Mouse (Mus musculus): Measurements from ENCODE around the gene Fbxo33. TPM values are rescaled to one million over a fixed set of nuclear protein-coding genes. Genes with fewer than 3 reads are reported as not detected.

Gene Fbxo33
- polyA plus RNA-seq, 1 experiment from 2014 or later, result 9.4 TPM

GRCm38 (mm10) chr12:59218640-59219321 lies 744 bp downstream of the Fbxo33 start:
- peak; percentile 5 for ATAC-seq (ENCODE audit: low FRiP score, low read depth)
- H3K27ac ChIP-seq (replicated peaks), result peak overlapping the region; percentile 93
- under 1% methylated on average over 57 of the region's 69 CpGs for WGBS
- H3K27me3 ChIP-seq, result no peaks in the 10 kb centered on the region
- H3K36me3 ChIP-seq, result no peaks in the 10 kb centered on the region
- H3K4me1 ChIP-seq, result peaks cover 21% of the 10 kb centered on the region
- peak overlapping the region; percentile 74 for H3K4me2 ChIP-seq (replicated peaks)
- peak overlapping the region; percentile 97 for H3K4me3 ChIP-seq
- H3K9ac ChIP-seq (replicated peaks), result peak overlapping the region; percentile 92
- H3K9me3 ChIP-seq, result no peaks in the 10 kb centered on the region

- Histone ChIP-seq H3K27me3 (no peaks in the 10 kb centered on the region), H3K4me1 (peaks cover 21% of the 10 kb centered on the region), H3K4me3 (peak overlapping the region; percentile 97; the same call in 1 of the 2 replicates), H3K9me3 (no peaks in the 10 kb centered on the region), H3K27ac (replicated peaks) (no peak overlapping the region), H3K9ac (replicated peaks) (no peak overlapping the region; the same call in 1 of the 2 replicates), H3K4me2 (replicated peaks) (peak overlapping the region; percentile 74), H3K36me3 (no peaks in the 10 kb centered on the region)
- WGBS, result 81% methylated on average over 3 of the region's 3 CpGs
- ATAC-seq (ENCODE audit: low FRiP score, low read depth), result no peak
Measured at GRCm38 (mm10) chr12:59217331-59217730, 2.2 kb downstream of the Fbxo33 start.

GRCm38 (mm10) chr12:59216676-59217266 lies 2.8 kb downstream of the Fbxo33 start:
- H3K4me3 ChIP-seq, result no peak overlapping the region
- 0 out of 2 replicates have a peak overlapping the region, but pooled peaks have one; percentile 74 for H3K4me2 ChIP-seq (replicated peaks)
- H3K9ac ChIP-seq (replicated peaks), result no peak overlapping the region
- no peak for ATAC-seq (ENCODE audit: low FRiP score, low read depth)
- no peaks in the 10 kb centered on the region for H3K9me3 ChIP-seq
- peaks cover 21% of the 10 kb centered on the region for H3K4me1 ChIP-seq
- 87% methylated on average over 6 of the region's 6 CpGs for WGBS
- no peaks in the 10 kb centered on the region for H3K27me3 ChIP-seq
- 0 out of 2 replicates have a peak, but pooled peaks cover 5% of the 10 kb centered on the region for H3K36me3 ChIP-seq
- no peak overlapping the region for H3K27ac ChIP-seq (replicated peaks)

- Histone ChIP-seq H3K9ac (replicated peaks) (no peak overlapping the region), H3K9me3 (no peaks in the 10 kb centered on the region), H3K4me2 (replicated peaks) (no peak overlapping the region), H3K36me3 (peaks cover 11% of the 10 kb centered on the region), H3K4me1 (peaks cover 21% of the 10 kb centered on the region), H3K4me3 (no peak overlapping the region), H3K27me3 (no peaks in the 10 kb centered on the region), H3K27ac (replicated peaks) (no peak overlapping the region)
- ATAC-seq (ENCODE audit: low FRiP score, low read depth), result no peak
- WGBS, result 93% methylated on average over 4 of the region's 4 CpGs
Measured at GRCm38 (mm10) chr12:59216176-59216575, 3.3 kb downstream of the Fbxo33 start.

- Histone ChIP-seq H3K27me3 (no peaks in the 10 kb centered on the region), H3K4me3 (no peak overlapping the region), H3K27ac (replicated peaks) (no peak overlapping the region), H3K36me3 (peaks cover 40% of the 10 kb centered on the region), H3K9me3 (0 out of 2 replicates have a peak, but pooled peaks cover 3% of the 10 kb centered on the region), H3K4me2 (replicated peaks) (no peak overlapping the region), H3K4me1 (no peaks in the 10 kb centered on the region), H3K9ac (replicated peaks) (no peak overlapping the region)
- ATAC-seq (ENCODE audit: low FRiP score, low read depth), result no peak
- 100% methylated on average over 1 of the region's 1 CpGs for WGBS
Measured at GRCm38 (mm10) chr12:59207814-59208213, 11.7 kb downstream of the Fbxo33 start.

- ATAC-seq (ENCODE audit: low FRiP score, low read depth), result no peak
- Histone ChIP-seq H3K36me3 (peaks cover 42% of the 10 kb centered on the region), H3K4me1 (no peaks in the 10 kb centered on the region), H3K27me3 (no peaks in the 10 kb centered on the region), H3K9me3 (0 out of 2 replicates have a peak, but pooled peaks cover 3% of the 10 kb centered on the region), H3K4me3 (no peak overlapping the region), H3K4me2 (replicated peaks) (no peak overlapping the region), H3K27ac (replicated peaks) (no peak overlapping the region), H3K9ac (replicated peaks) (no peak overlapping the region)
- 95% methylated on average over 3 of the region's 3 CpGs for WGBS
Measured at GRCm38 (mm10) chr12:59207000-59207390, 12.5 kb downstream of the Fbxo33 start.

- Histone ChIP-seq H3K4me1 (no peaks in the 10 kb centered on the region), H3K27ac (replicated peaks) (no peak overlapping the region), H3K27me3 (no peaks in the 10 kb centered on the region), H3K9me3 (0 out of 2 replicates have a peak, but pooled peaks cover 3% of the 10 kb centered on the region), H3K36me3 (peaks cover 36% of the 10 kb centered on the region), H3K4me3 (no peak overlapping the region), H3K9ac (replicated peaks) (no peak overlapping the region), H3K4me2 (replicated peaks) (no peak overlapping the region)
- ATAC-seq (ENCODE audit: low FRiP score, low read depth), result no peak
- WGBS, result 91% methylated on average over 4 of the region's 4 CpGs
Measured at GRCm38 (mm10) chr12:59206208-59206999, 13.1 kb downstream of the Fbxo33 start.

- 98% methylated on average over 6 of the region's 6 CpGs for WGBS
- Histone ChIP-seq H3K9ac (replicated peaks) (no peak overlapping the region), H3K4me1 (no peaks in the 10 kb centered on the region), H3K36me3 (peaks cover 36% of the 10 kb centered on the region), H3K9me3 (no peaks in the 10 kb centered on the region), H3K4me3 (no peak overlapping the region), H3K4me2 (replicated peaks) (no peak overlapping the region), H3K27ac (replicated peaks) (no peak overlapping the region), H3K27me3 (no peaks in the 10 kb centered on the region)
- ATAC-seq (ENCODE audit: low FRiP score, low read depth), result no peak
Measured at GRCm38 (mm10) chr12:59205571-59205970, 14.0 kb downstream of the Fbxo33 start.

- ATAC-seq (ENCODE audit: low FRiP score, low read depth), result no peak
- Histone ChIP-seq H3K36me3 (peaks cover 41% of the 10 kb centered on the region), H3K27ac (replicated peaks) (no peak overlapping the region), H3K4me1 (no peaks in the 10 kb centered on the region), H3K9me3 (no peaks in the 10 kb centered on the region), H3K4me2 (replicated peaks) (no peak overlapping the region), H3K27me3 (no peaks in the 10 kb centered on the region), H3K9ac (replicated peaks) (no peak overlapping the region), H3K4me3 (no peak overlapping the region)
- WGBS, result 97% methylated on average over 2 of the region's 2 CpGs
Measured at GRCm38 (mm10) chr12:59199361-59199760, 20.2 kb downstream of the Fbxo33 start.

GRCm38 (mm10) chr12:59198750-59199149 lies 20.8 kb downstream of the Fbxo33 start:
- Histone ChIP-seq H3K4me3 (no peak overlapping the region), H3K9ac (replicated peaks) (no peak overlapping the region), H3K27me3 (no peaks in the 10 kb centered on the region), H3K4me1 (no peaks in the 10 kb centered on the region), H3K9me3 (no peaks in the 10 kb centered on the region), H3K27ac (replicated peaks) (no peak overlapping the region), H3K4me2 (replicated peaks) (no peak overlapping the region), H3K36me3 (peaks cover 36% of the 10 kb centered on the region)
- no peak for ATAC-seq (ENCODE audit: low FRiP score, low read depth)
- WGBS, result 83% methylated on average over 4 of the region's 4 CpGs

- no peak for ATAC-seq (ENCODE audit: low FRiP score, low read depth)
- no peaks in the 10 kb centered on the region for H3K4me1 ChIP-seq
- H3K9ac ChIP-seq (replicated peaks), result no peak overlapping the region
- WGBS, result 83% methylated on average over 4 of the region's 4 CpGs
- H3K9me3 ChIP-seq, result no peaks in the 10 kb centered on the region
- H3K36me3 ChIP-seq, result peaks cover 21% of the 10 kb centered on the region
- no peaks in the 10 kb centered on the region for H3K27me3 ChIP-seq
- no peak overlapping the region for H3K4me3 ChIP-seq
- no peak overlapping the region for H3K27ac ChIP-seq (replicated peaks)
- no peak overlapping the region for H3K4me2 ChIP-seq (replicated peaks)
Measured at GRCm38 (mm10) chr12:59195941-59196340, 23.6 kb downstream of the Fbxo33 start.

- peaks cover 19% of the 10 kb centered on the region for H3K36me3 ChIP-seq
- H3K4me3 ChIP-seq, result no peak overlapping the region
- 90% methylated on average over 4 of the region's 4 CpGs for WGBS
- no peaks in the 10 kb centered on the region for H3K27me3 ChIP-seq
- no peak overlapping the region for H3K4me2 ChIP-seq (replicated peaks)
- H3K9me3 ChIP-seq, result no peaks in the 10 kb centered on the region
- H3K27ac ChIP-seq (replicated peaks), result no peak overlapping the region
- H3K4me1 ChIP-seq, result no peaks in the 10 kb centered on the region
- no peak for ATAC-seq (ENCODE audit: low FRiP score, low read depth)
- H3K9ac ChIP-seq (replicated peaks), result no peak overlapping the region
Measured at GRCm38 (mm10) chr12:59195065-59195464, 24.5 kb downstream of the Fbxo33 start.

All from midbrain, embryonic 12.5 days (tissue).